Mouse (Mus musculus) erythroblast, embryonic 14.5 days (primary cell): ENCODE measurements at regions not wholly inside any gene's neighbourhood (a gene's known extent, or its start where the extent isn't known, plus 50 kb on each side); places are given as distances from the start of the nearest gene placed in this dataset.

Experiments
- H3K27me3 ChIP-seq: 2 replicates; pipeline ENCODE4 v1.6.1; 2012; ENCODE audit warnings: inconsistent platforms; ENCODE audit not compliant: control insufficient read depth
- H3K36me3 ChIP-seq: 2 replicates; pipeline ENCODE4 v1.6.1; 2012; ENCODE audit warnings: mild to moderate bottlenecking, inconsistent platforms; ENCODE audit not compliant: control insufficient read depth
- H3K4me1 ChIP-seq: 2 replicates; pipeline ENCODE4 v1.6.1; 2012; ENCODE audit warnings: inconsistent platforms; ENCODE audit not compliant: control insufficient read depth
- H3K4me3 ChIP-seq: replicated peaks from 2 replicates; pipeline ENCODE3; 2012; ENCODE audit warnings: moderate library complexity, mild to moderate bottlenecking, inconsistent platforms
- H3K9me3 ChIP-seq: 2 replicates; pipeline ENCODE4 v1.6.1; 2012; ENCODE audit warnings: low read length, inconsistent platforms, mixed read lengths; ENCODE audit not compliant: control insufficient read depth
- GATA1 ChIP-seq: IDR thresholded peaks from 2 replicates; pipeline ENCODE4 v1.6.1; 2012; ENCODE audit warnings: low read length, inconsistent platforms, mixed read lengths
- TAL1 ChIP-seq: IDR thresholded peaks from 3 replicates; pipeline ENCODE4 v1.6.1; 2012; ENCODE audit warnings: low read length, inconsistent platforms, mixed read lengths

DNA sequence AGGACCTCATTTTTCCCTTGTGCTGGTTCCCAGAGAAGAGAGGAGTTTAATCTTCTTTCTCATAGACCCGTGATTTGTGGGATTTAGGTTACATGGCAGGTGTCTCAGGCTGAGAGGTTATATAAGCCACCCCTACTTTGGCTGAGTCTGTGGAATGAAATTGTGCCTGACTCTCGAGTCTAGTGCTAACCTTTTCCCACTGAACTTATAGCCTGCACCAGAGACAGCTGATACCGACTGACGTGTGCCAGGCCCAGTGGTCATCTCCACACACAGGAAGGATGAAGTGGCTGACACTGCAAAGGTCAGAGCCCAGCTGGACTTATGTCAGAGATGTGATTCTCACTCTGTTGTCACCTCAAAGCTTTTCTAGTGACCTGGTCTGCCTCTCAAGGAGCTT, 251.2 kb downstream of the Icos start:
- no peak overlapping the region for H3K4me3 ChIP-seq
- H3K4me1 ChIP-seq: no peaks in the 10 kb centered on the region
- TF ChIP-seq GATA1: no peak
- TF ChIP-seq TAL1: no peak
- H3K36me3 ChIP-seq: no peaks in the 10 kb centered on the region
- no peaks in the 10 kb centered on the region for H3K27me3 ChIP-seq
- H3K9me3 ChIP-seq: no peaks in the 10 kb centered on the region

DNA sequence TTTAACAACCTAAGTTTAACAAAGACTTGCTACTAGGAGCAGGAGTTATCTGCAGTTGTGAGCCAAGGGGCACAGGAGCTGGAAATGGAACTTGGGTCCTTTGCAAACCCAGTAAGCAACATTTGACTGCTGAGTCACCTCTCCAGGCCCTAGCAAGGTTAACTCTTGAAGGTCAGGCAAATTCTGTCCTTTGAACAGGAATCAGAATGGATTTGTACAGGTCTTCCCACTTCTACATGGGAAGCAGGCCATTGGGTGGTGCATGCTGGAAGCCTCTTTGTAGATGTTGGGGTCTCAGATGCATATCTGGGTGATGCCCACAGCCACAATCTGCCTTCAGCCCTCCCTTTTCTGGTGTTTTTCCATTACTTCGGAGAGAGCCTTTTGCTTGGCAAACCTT, 255.3 kb downstream of the Icos start:
- no peak for TF ChIP-seq GATA1
- TF ChIP-seq TAL1: no peak
- Histone ChIP-seq H3K4me1 (no peaks in the 10 kb centered on the region), H3K9me3 (no peaks in the 10 kb centered on the region), H3K27me3 (no peaks in the 10 kb centered on the region), H3K4me3 (no peak overlapping the region), H3K36me3 (no peaks in the 10 kb centered on the region)

DNA sequence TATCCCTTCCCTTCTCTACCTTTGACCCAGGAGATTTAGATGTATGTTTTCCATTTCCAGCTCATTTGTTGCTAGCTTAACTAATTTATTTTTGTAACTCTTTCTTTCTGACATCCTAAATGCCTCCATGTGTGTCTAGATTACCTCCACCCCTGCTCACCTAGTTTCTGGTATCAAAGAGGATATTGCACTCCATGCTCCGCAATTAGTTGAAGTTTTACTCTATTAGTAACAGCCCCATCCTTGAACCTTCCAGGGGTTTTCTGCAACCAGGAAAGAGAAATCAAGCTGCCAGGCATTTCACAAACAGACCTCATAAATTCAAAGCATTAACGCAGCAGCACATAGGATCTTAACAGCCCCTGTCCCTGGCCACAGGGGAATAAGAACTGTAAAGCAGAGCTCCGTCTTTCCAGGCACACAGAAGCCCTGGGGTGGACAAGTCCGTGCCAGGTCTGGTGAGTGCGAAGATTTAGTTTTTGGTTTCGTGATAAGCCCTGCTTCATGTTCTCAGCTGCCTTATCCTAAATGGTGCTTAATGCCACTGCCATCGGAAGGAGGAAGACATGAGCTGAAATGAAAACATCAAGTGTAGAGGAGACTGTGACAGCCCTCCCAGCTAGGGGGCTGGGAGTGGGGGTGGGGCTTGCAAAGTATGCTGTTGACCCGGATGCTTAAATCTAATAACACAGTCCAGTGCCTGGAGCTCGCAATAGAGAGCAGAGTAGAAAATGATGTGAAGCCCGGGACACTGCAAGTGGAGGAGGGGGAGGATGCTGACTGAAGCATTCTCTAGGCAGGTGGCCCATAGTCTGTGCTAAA, 256.0 kb downstream of the Icos start:
- no peaks in the 10 kb centered on the region for H3K4me1 ChIP-seq
- TF ChIP-seq TAL1: no peak
- no peak for TF ChIP-seq GATA1
- H3K27me3 ChIP-seq: no peaks in the 10 kb centered on the region
- H3K4me3 ChIP-seq: no peak overlapping the region
- H3K9me3 ChIP-seq: no peaks in the 10 kb centered on the region
- no peaks in the 10 kb centered on the region for H3K36me3 ChIP-seq

DNA sequence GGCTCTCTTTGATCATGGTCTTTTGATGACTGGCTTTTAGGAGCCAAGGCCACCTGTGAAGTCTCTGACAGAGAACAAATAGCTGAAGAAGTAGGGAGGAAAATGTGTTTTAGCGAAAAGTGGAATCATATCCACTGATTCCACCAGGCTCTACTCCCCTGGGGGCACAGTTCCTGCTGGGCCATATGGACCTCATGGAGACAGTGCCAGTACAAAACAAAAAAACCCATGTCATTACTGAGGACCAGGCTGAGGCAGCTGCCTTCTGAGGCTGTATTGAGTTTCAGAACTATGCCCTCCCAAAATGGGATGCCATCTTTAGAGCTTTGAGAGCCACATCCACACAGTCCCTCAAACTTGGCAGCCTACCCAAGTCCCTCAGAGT, 256.6 kb downstream of the Icos start:
- Histone ChIP-seq H3K9me3 (no peaks in the 10 kb centered on the region), H3K27me3 (no peaks in the 10 kb centered on the region), H3K4me1 (peaks cover 3% of the 10 kb centered on the region), H3K4me3 (no peak overlapping the region), H3K36me3 (no peaks in the 10 kb centered on the region)
- no peak for TF ChIP-seq TAL1
- TF ChIP-seq GATA1: no peak

DNA sequence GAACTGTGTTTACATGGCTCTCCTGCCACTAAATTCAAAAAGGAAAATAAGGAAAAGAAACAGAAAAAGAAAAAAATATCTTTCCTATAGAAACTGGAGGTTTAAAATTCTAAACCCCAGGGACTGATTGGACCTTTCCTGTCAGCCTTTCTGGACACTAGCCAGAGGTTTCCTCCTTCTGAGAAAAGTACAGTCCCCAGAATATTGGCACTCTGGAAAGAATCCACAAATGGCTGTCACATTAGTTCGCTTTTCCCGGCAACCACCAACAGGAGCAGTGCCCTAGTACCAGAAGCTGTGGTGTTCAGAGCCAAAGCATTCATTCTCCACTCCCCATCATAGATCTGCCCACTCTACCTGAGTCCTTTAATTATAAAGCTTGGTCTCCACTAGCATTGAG, 258.8 kb downstream of the Icos start:
- no peak for TF ChIP-seq GATA1
- TF ChIP-seq TAL1: no peak
- H3K36me3 ChIP-seq: no peaks in the 10 kb centered on the region
- no peaks in the 10 kb centered on the region for H3K27me3 ChIP-seq
- H3K4me3 ChIP-seq: no peak overlapping the region
- H3K4me1 ChIP-seq: peaks cover 3% of the 10 kb centered on the region
- H3K9me3 ChIP-seq: no peaks in the 10 kb centered on the region; the same call in 1 of the 2 replicates

DNA sequence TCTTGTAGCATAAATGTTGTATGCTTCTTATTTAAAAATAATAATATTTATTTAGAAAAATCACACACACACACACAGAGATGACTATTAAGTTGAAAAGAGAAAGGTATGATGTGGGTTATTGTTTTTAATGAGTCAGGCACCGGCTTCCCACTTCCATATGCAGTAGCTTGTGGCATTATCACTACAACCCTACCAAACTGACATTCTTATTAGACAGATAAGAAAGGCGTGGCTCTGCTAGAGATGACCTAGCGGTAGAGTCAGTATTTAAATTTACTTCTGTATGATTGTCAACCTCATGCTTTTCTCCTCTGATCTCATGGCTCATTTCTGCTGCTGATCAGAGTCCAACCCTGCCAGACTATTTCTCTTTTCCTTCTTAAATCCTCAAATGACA, 260.9 kb downstream of the Icos start:
- Histone ChIP-seq H3K4me1 (peaks cover 3% of the 10 kb centered on the region), H3K27me3 (no peaks in the 10 kb centered on the region), H3K9me3 (no peaks in the 10 kb centered on the region; the same call in 1 of the 2 replicates), H3K4me3 (no peak overlapping the region), H3K36me3 (no peaks in the 10 kb centered on the region)
- TF ChIP-seq TAL1: no peak
- no peak for TF ChIP-seq GATA1

DNA sequence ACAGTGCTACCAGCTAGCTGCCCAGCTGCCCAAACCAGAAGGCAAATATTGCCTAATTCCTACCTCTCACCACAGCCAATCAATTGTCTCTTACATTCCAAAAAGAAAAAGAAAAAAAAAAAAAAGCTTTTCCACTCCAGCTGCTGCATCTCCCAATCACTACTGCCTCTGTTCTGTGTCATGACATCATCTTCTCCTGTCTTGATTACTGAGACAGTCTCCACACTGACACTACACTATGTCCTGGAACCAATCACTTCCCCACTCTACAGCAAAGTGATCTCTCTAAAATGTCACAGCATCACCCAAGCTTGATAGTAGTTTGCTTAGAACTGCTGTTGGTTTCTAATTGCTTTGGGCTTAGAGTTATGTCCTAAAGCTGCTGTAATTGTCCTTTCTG, 279.8 kb downstream of the Icos start:
- TF ChIP-seq TAL1 (no peak), GATA1 (no peak)
- no peak overlapping the region for H3K4me3 ChIP-seq

DNA sequence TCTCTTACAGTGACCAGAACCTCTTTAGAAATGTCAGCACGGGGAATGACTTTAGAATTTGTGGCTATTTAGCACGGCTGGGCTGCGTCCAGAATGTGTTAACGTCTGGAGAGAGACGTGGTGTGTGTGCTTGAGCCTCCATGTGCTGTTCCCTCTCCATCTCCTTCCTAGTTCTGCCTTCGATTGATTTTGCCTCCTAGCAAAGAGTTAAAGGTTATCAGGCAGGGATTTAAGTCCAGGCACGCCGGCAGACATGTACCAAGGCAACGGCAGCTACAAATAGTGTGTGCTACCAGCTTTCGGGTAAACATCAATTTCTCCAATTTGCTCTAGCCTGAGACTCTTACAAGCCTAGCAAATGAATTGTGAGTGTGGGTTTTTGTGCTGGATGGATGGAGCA, 285.7 kb downstream of the Icos start:
- H3K36me3 ChIP-seq: no peaks in the 10 kb centered on the region
- H3K4me3 ChIP-seq: no peak overlapping the region
- H3K9me3 ChIP-seq: no peaks in the 10 kb centered on the region
- no peaks in the 10 kb centered on the region for H3K27me3 ChIP-seq
- H3K4me1 ChIP-seq: no peaks in the 10 kb centered on the region
- no peak for TF ChIP-seq GATA1
- no peak for TF ChIP-seq TAL1

More for the DNA sequence above, 279.8 kb downstream of the Icos start:
- Histone ChIP-seq H3K27me3 (no peaks in the 10 kb centered on the region), H3K9me3 (no peaks in the 10 kb centered on the region), H3K36me3 (no peaks in the 10 kb centered on the region), H3K4me1 (no peaks in the 10 kb centered on the region)

DNA sequence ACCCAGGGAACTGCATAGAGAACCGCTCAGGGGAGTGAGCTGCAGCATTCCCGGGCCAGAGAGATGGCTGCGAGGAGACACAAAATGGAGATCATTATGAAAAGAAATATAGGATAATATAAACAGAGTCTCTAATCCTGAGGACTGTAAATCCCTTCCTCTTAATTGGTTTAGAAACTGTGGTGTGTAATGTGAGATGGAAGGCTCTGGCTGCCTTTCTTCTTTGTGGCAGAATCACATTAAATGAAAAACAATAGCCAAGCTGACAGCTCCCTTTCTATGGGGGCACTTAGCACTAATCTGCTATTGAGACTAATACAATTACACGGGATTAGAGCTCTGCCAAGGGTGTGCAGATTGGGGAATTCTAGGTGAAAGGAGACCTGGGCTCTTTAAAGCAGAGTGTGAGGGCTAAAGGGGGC, 288.0 kb downstream of the Icos start:
- no peak for TF ChIP-seq TAL1
- TF ChIP-seq GATA1: no peak
- no peaks in the 10 kb centered on the region for H3K27me3 ChIP-seq
- no peaks in the 10 kb centered on the region for H3K36me3 ChIP-seq
- H3K9me3 ChIP-seq: no peaks in the 10 kb centered on the region
- no peak overlapping the region for H3K4me3 ChIP-seq
- H3K4me1 ChIP-seq: no peaks in the 10 kb centered on the region

DNA sequence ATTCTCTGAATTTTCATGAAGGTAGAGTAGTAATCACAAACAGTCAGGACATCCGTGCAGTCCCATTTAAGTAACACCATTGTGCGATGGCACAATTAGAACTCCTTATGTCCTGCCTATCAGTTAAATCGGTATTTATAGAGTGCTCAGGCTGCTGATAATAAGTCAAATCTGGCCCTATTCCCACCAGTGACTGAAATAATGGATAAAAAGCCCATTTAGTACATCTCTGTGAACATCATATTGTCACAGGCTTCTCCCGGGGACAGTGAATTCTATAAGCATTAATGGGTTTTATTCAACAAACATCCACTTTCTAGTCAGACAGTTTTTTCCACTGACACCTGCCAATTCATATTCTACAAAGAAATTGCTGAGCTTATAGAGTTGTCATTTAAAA, 296.1 kb downstream of the Icos start:
- Histone ChIP-seq H3K9me3 (no peaks in the 10 kb centered on the region), H3K36me3 (no peaks in the 10 kb centered on the region), H3K4me1 (no peaks in the 10 kb centered on the region), H3K4me3 (no peak overlapping the region), H3K27me3 (no peaks in the 10 kb centered on the region)
- TF ChIP-seq GATA1 (no peak), TAL1 (no peak)
